Mouse (Mus musculus) brain, embryonic 14.5 days (tissue): ENCODE results near the gene Dnajc21.

Experiments used
- CTCF ChIP-seq: fragments of 200-500 bp; IDR thresholded peaks from 2 replicates; pipeline ENCODE4 v1.5.1; 2012; ENCODE audit warnings: inconsistent platforms, mild to moderate bottlenecking, moderate library complexity, borderline replicate concordance; ENCODE audit not compliant: insufficient read depth, insufficient read length; ENCODE audit errors: extremely low read depth
- POLR2A ChIP-seq: fragments of 200-500 bp; IDR thresholded peaks from 2 replicates; pipeline ENCODE4 v1.6.1; 2012; ENCODE audit warnings: mild to moderate bottlenecking, inconsistent platforms, borderline replicate concordance; ENCODE audit not compliant: poor library complexity, insufficient read depth, insufficient read length, severe bottlenecking; ENCODE audit errors: extremely low read depth

GRCm38 (mm10) chr15:10495944-10496343, 25.6 kb upstream of the Dnajc21 start:
- TF ChIP-seq CTCF = no peak
- no peak for TF ChIP-seq POLR2A
